Mouse (Mus musculus) brain, embryonic 14.5 days (tissue): Measurements from ENCODE around the gene Myo18b.

Experiments used
- CTCF ChIP-seq: fragments of 200-500 bp; IDR thresholded peaks from 2 replicates; pipeline ENCODE4 v1.5.1; 2012; ENCODE audit warnings: inconsistent platforms, mild to moderate bottlenecking, moderate library complexity, borderline replicate concordance; ENCODE audit not compliant: insufficient read depth, insufficient read length; ENCODE audit errors: extremely low read depth
- POLR2A ChIP-seq: fragments of 200-500 bp; IDR thresholded peaks from 2 replicates; pipeline ENCODE4 v1.6.1; 2012; ENCODE audit warnings: mild to moderate bottlenecking, inconsistent platforms, borderline replicate concordance; ENCODE audit not compliant: poor library complexity, insufficient read depth, insufficient read length, severe bottlenecking; ENCODE audit errors: extremely low read depth

DNA sequence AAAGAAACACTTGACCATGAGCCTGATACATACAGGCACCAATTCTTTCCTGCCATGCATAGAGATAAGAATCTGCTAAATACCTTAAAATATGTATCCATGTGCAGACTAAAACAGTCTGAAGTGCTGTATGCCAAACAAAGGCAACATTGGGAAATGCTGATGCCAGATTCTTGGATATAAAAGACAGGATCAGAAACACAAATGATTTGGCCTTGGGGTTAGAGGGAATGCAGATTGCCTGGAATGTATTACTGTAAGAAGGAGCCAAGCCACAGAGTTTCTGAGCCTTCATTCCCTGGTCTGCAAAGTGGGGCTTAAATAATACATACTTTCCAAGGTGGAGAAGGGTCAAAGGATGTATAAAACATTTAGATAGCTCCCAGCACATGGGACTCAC lies 61.3 kb downstream of the Myo18b start:
- TF ChIP-seq CTCF: no peak
- TF ChIP-seq POLR2A: no peak
